ENCODE assay signal across 13 mouse cellular contexts in the genomic region with DNA sequence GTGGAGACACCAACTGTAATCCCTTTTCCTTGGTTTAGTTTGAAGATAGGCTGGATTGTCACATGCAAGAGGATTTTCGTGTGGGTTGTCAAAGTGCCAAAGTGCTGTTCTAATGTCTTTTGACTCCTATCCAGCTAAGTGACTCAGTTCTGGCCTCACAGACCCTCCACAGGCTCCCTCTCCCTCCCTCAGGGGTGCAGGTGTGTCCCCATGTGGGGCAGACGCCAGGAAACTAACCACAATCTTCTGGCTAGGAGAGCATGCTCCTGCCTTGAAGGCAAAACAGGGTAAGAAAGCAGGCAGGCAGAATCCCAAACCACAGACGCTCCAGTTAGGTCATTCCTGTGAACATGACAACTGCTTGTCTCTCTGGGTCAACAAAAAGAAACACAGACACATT. TPM values are rescaled to one million over a fixed set of nuclear protein-coding genes. Genes with fewer than 3 reads are reported as not detected.
A peak's percentile ranks its signal among the peaks of the same experiment; 100 is the strongest.
DNase-seq lines count a peak whose midpoint lies in the region; ATAC-seq and TF ChIP-seq lines count a peak whose summit lies in the region.
"Had no signal": no experiment of that assay in that cellular context is flagged by ENCODE, and none has a peak within 500 bp of the region (broad histone marks: within the 10 kb centered on the region; RNA-seq: fewer than 3 reads in every experiment).

No protein-coding gene starts in this region.

- H3K27ac ChIP-seq in kidney, embryonic 14.5 days (ENCODE audit: low read depth, low read length), result no peak overlapping the region
- H3K27ac ChIP-seq in left cerebral cortex, adult 2 months, result no peak overlapping the region
- H3K27ac ChIP-seq: limb, embryonic 13.5 days; macrophage had no signal

- no peaks in the 10 kb centered on the region for H3K79me3 ChIP-seq in C2C12 (ENCODE audit: low read depth)

- 50% methylated on average over 3 of the region's 3 CpGs for WGBS in kidney, embryonic 14.5 days

- H3K9me3 ChIP-seq in kidney, embryonic 14.5 days (ENCODE audit: control insufficient read depth, low read length), result no peaks in the 10 kb centered on the region
- H3K9me3 ChIP-seq: limb, embryonic 13.5 days had no signal

- intact Hi-C loops in heart, postnatal 36 days (cut with DNase I), result no loop called here
- intact Hi-C loops in left cerebral cortex, adult 2 months (cut with DNase I), result no loop called here

- H3ac ChIP-seq in C2C12 (ENCODE audit: control insufficient read depth, insufficient read length, low read depth), result no peak overlapping the region

- H3K79me2 ChIP-seq in C2C12 (ENCODE audit: control insufficient read depth, insufficient read depth), result no peaks in the 10 kb centered on the region

- no peak for TF ChIP-seq CTCF in C2C12 (IDR thresholded peaks at IDR 0.05; ENCODE audit: control insufficient read depth, insufficient read depth, insufficient read length)
- TF ChIP-seq CTCF in left cerebral cortex, adult 2 months (IDR thresholded peaks at IDR 0.05), result no peak

- no peak overlapping the region for H3K9ac ChIP-seq in kidney, embryonic 14.5 days (ENCODE audit: low read depth, low read length)
- H3K9ac ChIP-seq: limb, embryonic 13.5 days had no signal

- no peaks in the 10 kb centered on the region for H3K36me3 ChIP-seq in C2C12 (ENCODE audit: control insufficient read depth, insufficient read depth)
- no peaks in the 10 kb centered on the region for H3K36me3 ChIP-seq in kidney, embryonic 14.5 days (ENCODE audit: control insufficient read depth, insufficient read depth, low read length)
- H3K36me3 ChIP-seq: limb, embryonic 13.5 days had no signal

- no peak for ATAC-seq in kidney, embryonic 14.5 days (ENCODE audit: low FRiP score, low TSS enrichment)
- ATAC-seq: hindbrain, embryonic 16.5 days had no signal

- no peaks in the 10 kb centered on the region; the same call in 1 of the 2 replicates for H3K4me1 ChIP-seq in kidney, embryonic 14.5 days (ENCODE audit: control insufficient read depth, insufficient read depth, low read length)

- no peaks in the 10 kb centered on the region for H3K27me3 ChIP-seq in C2C12 (ENCODE audit: control insufficient read depth, insufficient read depth, insufficient read length)
- H3K27me3 ChIP-seq in kidney, embryonic 14.5 days (ENCODE audit: control insufficient read depth, insufficient read depth, low read length), result no peaks in the 10 kb centered on the region
- H3K27me3 ChIP-seq: limb, embryonic 13.5 days had no signal

- H3K4me2 ChIP-seq in kidney, embryonic 14.5 days (replicated peaks; ENCODE audit: low read depth, low read length), result no peak overlapping the region
- H3K4me2 ChIP-seq: limb, embryonic 13.5 days had no signal

- no peak overlapping the region for H3K4me3 ChIP-seq in C2C12 (ENCODE audit: insufficient read depth, poor library complexity, severe bottlenecking)
- no peak overlapping the region for H3K4me3 ChIP-seq in kidney, embryonic 14.5 days (ENCODE audit: low read length)
- no peak overlapping the region for H3K4me3 ChIP-seq in left cerebral cortex, adult 2 months
- H3K4me3 ChIP-seq: limb, embryonic 13.5 days had no signal

- peak; percentile 92 for DNase-seq in 3134 (ENCODE audit: extremely low read depth, insufficient read length, low spot score)
- peak; percentile 93 for DNase-seq in fat pad, adult 2 months (ENCODE audit: extremely low read depth, low read depth, low spot score)
- peak; percentile 47 to 54 for DNase-seq in heart, postnatal 36 days
- DNase-seq in right cerebral cortex, adult 2 months (ENCODE audit: low spot score in 2 of 2), result no peak
- DNase-seq in left cerebral cortex, adult 2 months (ENCODE audit: extremely low spot score in 1 of 2, low spot score in 2 of 2), result no peak
- DNase-seq: cerebellum, adult 11 months; kidney, postnatal 4 days; right cerebral cortex, postnatal 14 days had no signal

TF ChIP-seq in C2C12, 6 proteins besides CTCF, POLR2A, EP300 and RAD21:
- TF ChIP-seq FOSL1 (IDR thresholded peaks at IDR 0.05; ENCODE audit: insufficient read depth, low read length, poor library complexity, severe bottlenecking) (peak; percentile 3), MAX (IDR thresholded peaks at IDR 0.05) (peak; percentile 93), MYOG (IDR thresholded peaks at IDR 0.05; ENCODE audit: control insufficient read depth, extremely low read depth, insufficient read length) (no peak), CEBPB (IDR thresholded peaks at IDR 0.05; ENCODE audit: low read depth) (no peak), USF1 (IDR thresholded peaks at IDR 0.05; ENCODE audit: low read depth) (peak; percentile 7), MYOD1 (IDR thresholded peaks at IDR 0.05; ENCODE audit: control insufficient read depth, insufficient read length, low read depth) (peak; percentile 43)

RNA-seq across cellular contexts. Expression of a gene that starts 9.4 kb away (rescaled TPM):
- polyA plus RNA-seq in C2C12 (2012; fragmentation: generic; extraction: Trizol), result 228 TPM
- total RNA-seq in heart, postnatal 36 days (2021), result 100 to 1,000 TPM; 314 to 335 TPM
- 253 and 349 TPM in 2 replicates for polyA plus RNA-seq in kidney, embryonic 14.5 days (2014; fragmentation: Nextera tagmentation; extraction: Ambion mirVana)
- total RNA-seq in left cerebral cortex, adult 2 months (2021), result 10 to 100 TPM; 75.2 to 86.7 TPM

Comparison
In these comparisons a context has a peak if more than half of its experiments do, and no peak if none do; other contexts are left out.
1. DNase-seq: peak in 3134 (single experiment), fat pad, adult 2 months (single experiment) and heart, postnatal 36 days (2 of 2); none in right cerebral cortex, adult 2 months (0 of 2) and left cerebral cortex, adult 2 months (0 of 2).